Mouse (Mus musculus) lung, adult 18-20 months (tissue): ENCODE results near the gene Slc5a2.

ENCODE experiments used
- DNase-seq, 2 experiments: peaks; one replicate each; pipeline ENCODE4 v3.0.0; 2022; ENCODE audit warnings: mixed read lengths in 2 of 2

Gene Slc5a2

DNA sequence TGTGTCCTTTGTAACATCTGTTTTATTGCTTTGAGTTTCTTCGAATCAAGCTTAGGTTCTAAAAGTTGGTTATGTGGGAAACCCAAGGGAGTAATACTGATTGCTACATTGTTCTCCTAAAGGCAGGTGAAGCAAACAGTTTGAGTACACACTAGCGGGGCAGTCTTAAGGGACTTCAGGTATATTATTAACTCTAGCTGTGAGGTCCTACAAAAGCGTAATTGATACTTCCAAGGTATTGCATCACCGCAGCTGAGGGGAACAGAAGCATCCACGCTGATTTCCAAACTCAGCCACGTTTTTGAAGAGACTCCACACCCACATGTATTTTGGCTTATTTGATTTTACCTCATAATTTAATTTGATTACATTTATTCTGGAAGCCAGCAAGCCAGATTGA lies 38.7 kb downstream of the Slc5a2 start:
- peak; percentile 54 to 73 for DNase-seq

DNA sequence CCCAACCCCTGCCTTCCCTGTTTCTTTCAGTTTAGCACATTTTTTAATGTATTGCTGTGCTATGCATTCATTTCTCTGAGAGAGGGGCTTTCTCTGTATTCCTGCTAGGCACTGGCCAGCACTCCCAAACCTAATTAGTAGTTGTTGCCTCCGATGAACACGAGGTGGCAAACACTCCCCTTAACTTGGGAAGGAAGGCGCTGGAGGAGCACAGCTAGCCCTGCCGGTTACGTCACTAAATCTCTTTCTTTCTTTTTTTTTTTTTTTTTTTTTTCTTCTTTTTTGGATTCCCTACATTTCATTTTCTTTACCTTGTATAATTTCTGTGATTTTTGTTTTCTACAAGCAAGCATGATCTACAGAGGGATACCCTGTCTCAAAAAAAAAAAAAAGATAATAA lies 39.5 kb downstream of the Slc5a2 start:
- DNase-seq, result peak; percentile 65 to 73

DNA sequence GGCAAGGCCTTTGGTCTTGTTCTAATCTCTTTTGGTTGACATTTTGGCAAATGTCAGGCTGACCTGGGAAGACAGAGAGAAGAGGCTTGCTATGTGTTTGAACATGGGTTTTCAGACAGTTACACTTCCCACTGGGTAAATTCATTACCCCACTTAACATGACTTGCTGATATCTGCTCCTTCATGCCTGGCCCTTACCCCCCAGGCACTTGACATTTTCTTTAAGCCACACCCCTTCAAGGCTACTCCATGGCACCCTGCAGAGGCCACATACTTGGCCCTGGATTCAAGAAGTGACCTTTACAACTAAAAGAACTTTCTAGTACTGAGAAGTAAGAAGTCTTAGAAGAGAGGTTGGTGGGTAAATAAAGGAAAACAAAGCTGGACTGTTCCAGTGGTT lies 42.4 kb downstream of the Slc5a2 start:
- peak; percentile 71 to 79 for DNase-seq

DNA sequence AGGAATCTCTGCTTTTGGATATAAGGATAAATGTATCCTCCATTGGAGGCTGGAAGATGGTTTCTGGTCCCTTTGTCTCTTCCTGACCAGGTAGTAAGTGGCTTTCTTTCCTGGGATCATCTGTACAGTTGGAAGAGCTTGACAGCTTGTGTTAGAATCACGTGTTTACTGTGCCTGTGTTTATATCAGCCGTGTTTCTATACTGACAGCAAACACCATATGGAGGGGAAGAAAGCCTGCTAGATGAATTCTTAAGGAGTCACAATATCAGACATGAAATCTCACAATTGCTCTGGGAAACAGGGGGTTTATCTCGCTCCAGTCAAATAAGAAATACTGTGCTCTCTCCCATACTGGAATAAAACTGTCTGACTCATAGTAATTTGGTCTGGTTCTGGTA lies 43.8 kb downstream of the Slc5a2 start:
- no peak for DNase-seq

DNA sequence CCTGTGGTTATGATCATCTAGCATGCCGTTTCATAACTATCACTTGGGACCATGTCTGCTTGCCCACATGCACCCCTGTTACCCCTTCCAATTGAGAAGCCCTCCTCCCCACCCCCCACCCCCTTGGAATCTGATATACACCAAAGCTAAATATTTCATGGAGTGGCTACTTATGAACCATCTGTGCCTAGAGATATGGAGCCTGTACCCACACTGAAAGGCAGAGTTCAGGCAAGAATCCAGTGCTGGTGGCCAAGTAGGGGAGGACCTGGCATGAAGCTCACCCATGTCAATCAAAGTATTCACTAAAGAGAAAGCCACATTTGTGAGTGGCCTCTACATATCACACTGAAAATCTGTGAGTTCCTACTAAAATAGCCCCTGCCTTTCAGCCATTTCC lies 44.3 kb downstream of the Slc5a2 start:
- no peak for DNase-seq

DNA sequence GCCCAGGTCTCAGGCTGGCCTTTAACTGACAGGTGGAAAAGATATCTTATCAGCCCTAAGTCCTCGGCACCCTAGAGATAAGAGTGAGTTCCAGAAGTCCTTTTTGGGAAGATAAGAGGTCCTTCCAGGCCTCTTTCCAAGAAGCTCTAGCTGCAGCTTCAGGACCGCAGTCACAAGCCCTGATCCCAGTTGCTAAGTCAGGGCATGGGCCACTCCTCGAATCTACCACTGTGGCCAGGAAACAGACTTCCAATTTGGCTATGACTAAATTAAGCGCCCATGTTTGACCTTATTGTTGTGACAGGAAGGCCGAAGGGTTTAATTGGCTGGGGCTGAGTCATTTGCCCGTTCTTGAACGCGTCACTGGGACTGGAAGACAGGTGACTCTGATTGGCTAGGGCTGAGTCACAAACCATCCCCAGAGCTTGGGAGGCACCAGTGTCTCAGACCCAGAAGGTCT lies 44.8 kb downstream of the Slc5a2 start:
- peak in 1 of 2 experiments; percentile 26 for DNase-seq

DNA sequence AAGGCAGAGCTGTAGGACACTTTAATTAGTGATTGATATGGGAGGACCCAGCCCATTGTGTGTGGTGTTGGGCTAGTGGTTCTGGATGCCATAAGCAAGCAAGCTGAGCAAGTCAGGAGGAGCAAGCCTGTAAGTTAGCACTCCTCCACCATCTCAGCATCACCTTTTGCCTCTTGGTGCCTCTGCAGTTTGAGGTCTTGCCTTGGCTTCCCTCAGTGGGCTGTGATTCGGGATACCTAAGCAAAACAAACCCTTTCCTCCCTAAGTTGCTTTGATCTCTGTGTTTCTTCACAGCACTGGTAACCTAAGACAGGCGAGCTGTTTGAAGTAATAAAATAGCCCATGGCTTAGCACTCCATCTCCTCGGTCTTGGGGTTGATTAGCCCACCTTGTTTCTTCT lies 45.8 kb downstream of the Slc5a2 start:
- no peak for DNase-seq

DNA sequence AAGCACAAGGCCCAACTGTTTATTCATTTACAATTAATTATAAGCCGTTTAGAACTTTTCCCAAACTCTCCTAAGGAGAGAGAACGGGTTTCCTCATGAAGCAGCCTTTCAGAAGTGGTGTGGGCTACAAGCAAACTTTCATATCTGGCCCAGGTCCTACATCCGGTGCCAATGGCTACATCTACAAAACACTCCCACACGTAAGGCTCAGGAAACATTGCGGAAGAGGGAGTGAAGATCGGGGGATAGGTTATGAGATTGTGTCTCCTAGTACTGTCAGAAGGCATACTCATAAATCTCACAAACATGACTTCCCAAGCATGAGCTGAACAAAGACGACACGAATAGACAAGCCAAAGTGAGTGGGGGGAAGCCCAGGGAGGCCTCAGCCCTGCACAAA lies 46.4 kb downstream of the Slc5a2 start:
- DNase-seq, result no peak

DNA sequence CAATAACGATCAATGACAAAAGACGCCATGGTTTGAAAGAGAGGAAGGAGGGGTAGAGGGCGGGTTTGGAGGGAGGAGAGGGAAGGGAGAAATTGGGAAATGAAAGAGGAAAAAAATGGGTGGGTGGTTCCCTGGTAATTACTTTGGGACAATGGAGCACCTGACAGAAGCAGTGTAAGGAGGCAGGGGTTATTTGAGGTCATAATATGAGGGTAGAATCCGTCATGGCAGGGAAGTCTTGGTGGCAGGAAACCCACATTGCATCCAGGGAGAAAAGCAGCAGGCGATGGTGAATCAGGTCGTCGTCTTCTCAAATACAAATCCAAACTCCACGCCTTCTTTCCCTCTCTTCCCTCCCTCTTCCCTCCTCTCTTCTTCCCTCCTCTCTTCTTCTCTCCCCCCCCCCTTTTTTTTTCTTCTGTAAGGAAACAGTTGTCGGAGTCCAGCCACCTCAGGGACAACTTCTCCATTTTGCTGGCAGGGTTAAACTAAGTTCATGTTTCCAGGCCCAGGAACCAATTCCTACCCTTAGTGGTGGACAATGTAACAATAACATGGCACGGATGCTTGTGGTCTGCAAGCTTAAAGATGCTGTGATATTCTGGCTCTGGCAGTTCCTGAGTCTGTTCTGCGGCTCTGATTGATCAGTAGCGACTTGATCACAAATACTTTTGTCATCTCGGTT lies 47.1 kb downstream of the Slc5a2 start:
- no peak for DNase-seq

DNA sequence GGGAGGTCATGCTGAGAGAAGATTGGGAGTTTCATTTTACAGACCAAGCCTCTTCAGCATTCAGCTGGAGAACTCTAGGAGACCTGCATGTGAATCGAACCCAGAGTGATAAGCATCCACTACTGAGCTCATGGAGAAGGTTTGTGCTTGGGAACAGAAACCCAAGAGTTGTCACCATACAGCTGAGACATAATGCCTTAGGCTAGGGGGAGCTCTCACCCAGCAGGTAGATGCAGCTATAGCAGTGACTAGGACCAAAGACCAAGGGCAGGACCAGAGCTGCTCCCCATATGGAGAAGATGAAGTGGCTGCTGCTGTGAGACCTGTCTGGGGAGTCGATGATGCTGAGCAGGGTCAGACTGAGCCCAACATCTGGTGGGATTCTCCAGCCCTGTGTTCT lies 48.1 kb downstream of the Slc5a2 start:
- DNase-seq, result no peak

DNA sequence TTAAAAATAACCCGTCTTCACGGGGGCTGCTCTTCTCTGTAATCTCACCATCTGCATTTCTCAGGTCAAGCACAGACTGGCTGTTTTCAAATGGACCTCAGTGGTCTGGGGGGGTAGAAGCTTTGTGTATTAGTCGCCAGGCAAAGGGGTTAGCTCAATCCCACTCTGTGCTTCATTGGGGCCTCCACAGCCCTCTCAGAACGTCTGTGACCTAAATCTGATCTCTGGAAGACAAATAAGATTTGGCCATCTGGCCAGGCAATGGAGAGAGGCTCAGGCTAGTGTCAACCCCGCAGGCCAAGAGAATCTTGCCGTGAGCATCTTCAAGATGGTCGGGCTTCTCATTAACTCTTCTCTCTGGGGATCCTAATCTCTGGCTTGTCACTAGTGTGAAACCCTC lies 49.0 kb downstream of the Slc5a2 start:
- no peak for DNase-seq

DNA sequence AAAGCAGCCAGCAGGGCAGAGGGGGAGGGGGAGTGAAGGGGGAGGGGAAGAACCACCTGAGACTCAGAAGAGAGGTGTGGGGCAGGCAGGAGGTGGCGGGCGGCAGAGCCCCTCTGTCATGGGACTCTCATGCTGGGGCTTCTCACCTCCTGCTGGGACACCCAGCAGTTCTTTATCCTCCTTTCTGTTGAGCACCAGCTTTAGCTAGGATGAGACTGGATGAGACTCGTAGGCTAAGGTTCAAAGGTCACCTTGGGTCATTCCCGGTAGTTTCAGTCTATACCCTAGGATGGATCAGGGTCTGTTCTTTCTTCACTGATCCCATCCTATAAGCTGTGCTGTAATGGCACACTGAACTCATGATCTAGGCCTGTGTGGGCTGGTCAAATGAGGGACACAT lies 51.6 kb downstream of the Slc5a2 start:
- no peak for DNase-seq

DNA sequence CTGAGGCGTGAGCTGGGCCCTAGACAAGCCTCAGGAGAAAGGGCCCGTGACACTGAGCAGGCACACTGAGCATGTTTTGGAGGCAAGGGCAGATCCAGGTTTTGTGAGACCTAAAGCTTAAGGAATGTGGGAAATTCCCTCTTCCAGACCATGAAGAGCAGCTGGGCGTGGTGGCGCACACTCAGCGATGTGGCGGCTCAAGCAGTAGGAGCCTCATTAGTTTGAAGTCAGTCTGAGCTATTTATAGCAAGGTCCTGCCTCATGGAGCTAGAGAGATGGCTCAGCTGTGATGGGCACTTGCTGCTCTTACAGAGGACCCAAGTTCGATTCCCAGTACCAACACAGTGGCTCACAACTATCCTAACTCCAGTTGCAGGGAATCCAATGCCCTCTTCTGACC lies 53.7 kb downstream of the Slc5a2 start:
- no peak for DNase-seq

DNA sequence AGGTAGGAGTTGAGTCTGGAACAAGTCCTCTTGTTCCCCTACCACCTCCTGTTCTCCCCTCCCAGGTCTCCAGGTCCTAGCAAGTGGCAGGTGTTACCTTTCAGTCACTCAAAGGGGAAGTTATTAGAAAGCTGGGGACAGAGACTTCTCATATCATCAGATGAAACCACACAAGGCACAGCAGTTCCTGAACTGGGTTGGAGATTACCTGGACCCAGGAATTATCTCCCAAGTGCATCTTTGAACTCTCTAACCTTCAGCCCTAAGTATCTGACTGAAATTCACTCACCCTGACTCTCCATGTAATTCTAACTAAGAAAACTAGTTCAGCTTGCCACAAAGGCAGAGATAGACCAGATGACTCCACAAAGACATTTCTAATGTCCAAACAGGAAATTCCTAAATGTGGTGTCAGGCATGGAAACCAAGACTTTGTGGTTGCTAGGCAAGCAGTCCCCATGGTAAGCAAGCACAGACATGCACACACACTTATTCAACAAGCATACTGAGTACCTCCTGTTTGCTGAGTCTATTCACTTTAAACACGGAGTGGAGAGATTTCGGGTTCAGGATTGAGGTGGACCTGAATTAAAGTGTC lies 54.9 kb downstream of the Slc5a2 start:
- no peak for DNase-seq

DNA sequence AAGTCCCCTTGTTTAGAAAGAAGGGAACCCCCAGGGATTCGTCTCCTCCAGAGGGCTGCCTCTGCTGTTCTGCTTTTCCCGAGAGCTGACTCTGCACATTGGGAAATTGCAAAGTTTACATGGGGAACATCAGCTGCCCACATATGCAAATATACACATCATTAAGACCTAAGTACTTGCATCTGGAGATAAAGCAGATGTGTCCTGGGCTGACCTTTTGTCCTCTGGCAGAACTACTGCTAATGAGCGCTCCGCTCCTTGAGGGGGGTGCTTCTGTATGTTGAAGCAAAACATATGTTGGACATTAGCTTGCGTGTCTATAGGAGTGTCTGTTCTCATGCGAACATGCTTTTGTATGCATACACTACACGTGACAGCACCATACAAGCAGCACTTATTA lies 55.8 kb downstream of the Slc5a2 start:
- DNase-seq, result no peak
